Mouse (Mus musculus) liver, embryonic 15.5 days (tissue): ENCODE data around the gene Nrp2. TPM values are rescaled to one million over a fixed set of nuclear protein-coding genes. Genes with fewer than 3 reads are reported as not detected.
A peak's percentile ranks its signal among the peaks of the same experiment; 100 is the strongest.

Source experiments
- ATAC-seq: fragments of 200-750 bp; cut with Nextera tagmentation; 2 replicates; pipeline ENCODE4 v1.8.0; 2017; ENCODE audit warnings: moderate number of reproducible peaks, mild to moderate bottlenecking, moderate library complexity; ENCODE audit not compliant: insufficient read depth
- H3K27ac ChIP-seq: fragments of 300-500 bp; sonication (generic); replicated peaks from 2 replicates; pipeline ENCODE4 v1.5.1; 2015; ENCODE audit warnings: mild to moderate bottlenecking, inconsistent platforms
- H3K27me3 ChIP-seq: fragments of 300-500 bp; sonication (generic); 2 replicates; pipeline ENCODE4 v1.6.1; 2015; ENCODE audit warnings: mild to moderate bottlenecking, inconsistent platforms
- H3K36me3 ChIP-seq: fragments of 300-500 bp; sonication (generic); replicated peaks from 2 replicates; pipeline ENCODE4 v1.6.1; 2015; ENCODE audit warnings: moderate library complexity, mild to moderate bottlenecking, inconsistent platforms
- H3K4me1 ChIP-seq: fragments of 300-500 bp; sonication (generic); replicated peaks from 2 replicates; pipeline ENCODE4 v1.6.1; 2015; ENCODE audit warnings: inconsistent platforms
- H3K4me2 ChIP-seq: fragments of 300-500 bp; sonication (generic); 2 replicates; pipeline ENCODE4 v1.6.1; 2015; ENCODE audit warnings: moderate library complexity, mild to moderate bottlenecking, inconsistent platforms
- H3K4me3 ChIP-seq: fragments of 300-500 bp; sonication (generic); replicated peaks from 2 replicates; pipeline ENCODE4 v1.5.1; 2015; ENCODE audit warnings: mild to moderate bottlenecking, inconsistent platforms
- H3K9ac ChIP-seq: fragments of 300-500 bp; sonication (generic); 2 replicates; pipeline ENCODE4 v1.6.1; 2015; ENCODE audit warnings: moderate library complexity, mild to moderate bottlenecking, inconsistent platforms
- H3K9me3 ChIP-seq: fragments of 300-500 bp; sonication (generic); replicated peaks from 2 replicates; pipeline ENCODE4 v1.6.1; 2016; ENCODE audit warnings: inconsistent platforms
- WGBS: fragments of 180-500 bp; shearing (Covaris S2); methylation state at CpG from one replicate; pipeline ENCODE4 v1.1.7; 2015; ENCODE audit warnings: mixed read lengths; ENCODE audit not compliant: insufficient replicate concordance; 5-methylcytosine and 5-hydroxymethylcytosine counted together
- polyA plus RNA-seq: library from polyadenylated mRNA; unstranded; fragments of >200 nt; fragmentation: Nextera tagmentation; extraction: Ambion mirVana; gene quantifications from 2 replicates; pipeline ENCODE4 v1.2.1, GENCODE M21; 2015

Nrp2 gene
- polyA plus RNA-seq, 1 experiment from 2014 or later, result 0.71 TPM

GRCm38 (mm10) chr1:62774288-62775218, 71.5 kb downstream of the Nrp2 start:
- H3K27ac ChIP-seq, result no peak overlapping the region
- H3K27me3 ChIP-seq, result no peaks in the 10 kb centered on the region
- ATAC-seq, result no peak
- H3K4me2 ChIP-seq, result no peak overlapping the region
- H3K9me3 ChIP-seq, result no peaks in the 10 kb centered on the region
- H3K4me1 ChIP-seq, result peaks cover 14% of the 10 kb centered on the region
- no peak overlapping the region for H3K9ac ChIP-seq
- H3K36me3 ChIP-seq, result no peaks in the 10 kb centered on the region
- no peak overlapping the region for H3K4me3 ChIP-seq
- 59% methylated on average over 11 of the region's 11 CpGs for WGBS

GRCm38 (mm10) chr1:62777320-62778235, 74.5 kb downstream of the Nrp2 start:
- H3K27ac ChIP-seq, result no peak overlapping the region
- no peaks in the 10 kb centered on the region for H3K9me3 ChIP-seq
- 0 out of 2 replicates have a peak overlapping the region, but pooled peaks have one; percentile 10 for H3K4me2 ChIP-seq
- ATAC-seq, result no peak
- no peak overlapping the region for H3K4me3 ChIP-seq
- H3K4me1 ChIP-seq, result peaks cover 14% of the 10 kb centered on the region
- WGBS, result 54% methylated on average over 17 of the region's 17 CpGs
- no peaks in the 10 kb centered on the region for H3K36me3 ChIP-seq
- H3K27me3 ChIP-seq, result no peaks in the 10 kb centered on the region; the same call in 1 of the 2 replicates
- no peak overlapping the region for H3K9ac ChIP-seq

- H3K4me3 ChIP-seq, result no peak overlapping the region
- H3K36me3 ChIP-seq, result no peaks in the 10 kb centered on the region
- no peaks in the 10 kb centered on the region; the same call in 1 of the 2 replicates for H3K27me3 ChIP-seq
- no peak overlapping the region for H3K9ac ChIP-seq
- peaks cover 2% of the 10 kb centered on the region for H3K4me1 ChIP-seq
- no peaks in the 10 kb centered on the region for H3K9me3 ChIP-seq
- ATAC-seq, result no peak
- no peak overlapping the region for H3K27ac ChIP-seq
- H3K4me2 ChIP-seq, result no peak overlapping the region
- 56% methylated on average over 4 of the region's 4 CpGs for WGBS
Observed at GRCm38 (mm10) chr1:62778910-62779309, 75.8 kb downstream of the Nrp2 start.

GRCm38 (mm10) chr1:62780068-62780761, 77.1 kb downstream of the Nrp2 start:
- 40% methylated on average over 15 of the region's 15 CpGs for WGBS
- no peak overlapping the region for H3K4me3 ChIP-seq
- H3K27me3 ChIP-seq, result no peaks in the 10 kb centered on the region; the same call in 1 of the 2 replicates
- H3K4me2 ChIP-seq, result no peak overlapping the region
- H3K36me3 ChIP-seq, result no peaks in the 10 kb centered on the region
- no peak overlapping the region for H3K27ac ChIP-seq
- no peak for ATAC-seq
- H3K4me1 ChIP-seq, result no peaks in the 10 kb centered on the region; the same call in 1 of the 2 replicates
- no peak overlapping the region for H3K9ac ChIP-seq
- H3K9me3 ChIP-seq, result no peaks in the 10 kb centered on the region

GRCm38 (mm10) chr1:62782155-62782554, 79.1 kb downstream of the Nrp2 start:
- no peak overlapping the region for H3K27ac ChIP-seq
- H3K4me3 ChIP-seq, result no peak overlapping the region
- H3K4me2 ChIP-seq, result no peak overlapping the region
- H3K36me3 ChIP-seq, result no peaks in the 10 kb centered on the region
- H3K4me1 ChIP-seq, result no peaks in the 10 kb centered on the region
- no peaks in the 10 kb centered on the region; the same call in 1 of the 2 replicates for H3K27me3 ChIP-seq
- ATAC-seq, result no peak
- no peak overlapping the region for H3K9ac ChIP-seq
- WGBS, result 66% methylated on average over 2 of the region's 2 CpGs
- H3K9me3 ChIP-seq, result no peaks in the 10 kb centered on the region

GRCm38 (mm10) chr1:62782573-62782972, 79.5 kb downstream of the Nrp2 start:
- Histone ChIP-seq H3K36me3 (no peaks in the 10 kb centered on the region), H3K4me1 (no peaks in the 10 kb centered on the region), H3K27me3 (no peaks in the 10 kb centered on the region; the same call in 1 of the 2 replicates), H3K4me2 (no peak overlapping the region), H3K9ac (no peak overlapping the region), H3K4me3 (no peak overlapping the region), H3K9me3 (no peaks in the 10 kb centered on the region), H3K27ac (no peak overlapping the region)
- ATAC-seq, result no peak

- no peak overlapping the region for H3K9ac ChIP-seq
- H3K4me2 ChIP-seq, result no peak overlapping the region
- ATAC-seq, result no peak
- no peaks in the 10 kb centered on the region; the same call in 1 of the 2 replicates for H3K27me3 ChIP-seq
- H3K27ac ChIP-seq, result no peak overlapping the region
- no peaks in the 10 kb centered on the region for H3K4me1 ChIP-seq
- H3K9me3 ChIP-seq, result no peaks in the 10 kb centered on the region
- 69% methylated on average over 18 of the region's 18 CpGs for WGBS
- no peak overlapping the region for H3K4me3 ChIP-seq
- H3K36me3 ChIP-seq, result no peaks in the 10 kb centered on the region
Observed at GRCm38 (mm10) chr1:62783354-62784083, 80.4 kb downstream of the Nrp2 start.

GRCm38 (mm10) chr1:62784084-62784392, 81.0 kb downstream of the Nrp2 start:
- H3K36me3 ChIP-seq, result no peaks in the 10 kb centered on the region
- no peaks in the 10 kb centered on the region; the same call in 1 of the 2 replicates for H3K27me3 ChIP-seq
- H3K9ac ChIP-seq, result no peak overlapping the region
- no peak overlapping the region for H3K4me3 ChIP-seq
- WGBS, result 52% methylated on average over 5 of the region's 5 CpGs
- H3K27ac ChIP-seq, result no peak overlapping the region
- ATAC-seq, result no peak
- no peak overlapping the region for H3K4me2 ChIP-seq
- H3K4me1 ChIP-seq, result no peaks in the 10 kb centered on the region
- H3K9me3 ChIP-seq, result no peaks in the 10 kb centered on the region

GRCm38 (mm10) chr1:62786255-62786654, 83.2 kb downstream of the Nrp2 start:
- no peak overlapping the region for H3K4me2 ChIP-seq
- H3K9me3 ChIP-seq, result no peaks in the 10 kb centered on the region
- WGBS, result 19% methylated on average over 5 of the region's 5 CpGs
- H3K9ac ChIP-seq, result no peak overlapping the region
- H3K4me1 ChIP-seq, result no peaks in the 10 kb centered on the region
- H3K27me3 ChIP-seq, result peaks cover 6% of the 10 kb centered on the region; the same call in 1 of the 2 replicates
- no peak for ATAC-seq
- H3K27ac ChIP-seq, result no peak overlapping the region
- no peaks in the 10 kb centered on the region for H3K36me3 ChIP-seq
- no peak overlapping the region for H3K4me3 ChIP-seq

GRCm38 (mm10) chr1:62787546-62787945, 84.5 kb downstream of the Nrp2 start:
- no peaks in the 10 kb centered on the region for H3K4me1 ChIP-seq
- H3K36me3 ChIP-seq, result no peaks in the 10 kb centered on the region
- H3K27ac ChIP-seq, result no peak overlapping the region
- ATAC-seq, result no peak
- H3K9me3 ChIP-seq, result no peaks in the 10 kb centered on the region
- 72% methylated on average over 10 of the region's 10 CpGs for WGBS
- H3K4me3 ChIP-seq, result no peak overlapping the region
- H3K9ac ChIP-seq, result no peak overlapping the region
- peaks cover 6% of the 10 kb centered on the region; the same call in 1 of the 2 replicates for H3K27me3 ChIP-seq
- no peak overlapping the region for H3K4me2 ChIP-seq
